Mouse (Mus musculus): ENCODE measurements at regions not wholly inside any gene's neighbourhood (a gene's known extent, or its start where the extent isn't known, plus 50 kb on each side); places are given as distances from the start of the nearest gene placed in this dataset.

GRCm38 (mm10) chr7:58488250-58488649 lies 167.7 kb upstream of the Atp10a start:
- peak in 1 of 2 experiments; percentile 31 for DNase-seq (ENCODE audit: low spot score in 2 of 2)

All from left cerebral cortex, adult 8-10 months (tissue).